Mouse (Mus musculus) heart, postnatal 10 days (tissue): ENCODE measurements around the gene 1520401A03Rik. TPM values are rescaled to one million over a fixed set of nuclear protein-coding genes. Genes with fewer than 3 reads are reported as not detected.

Experiments used
- DNase-seq, 2 experiments: peaks; one replicate each; pipeline ENCODE4 v3.0.0; 2021
- intact Hi-C: fragments of 180-260 bp; cut with DNase I; formaldehyde crosslinking; loops from one replicate; pipeline ENCODE4 v1.15.1; 2025
- total RNA-seq, 2 experiments: library from RNA; stranded (reverse); gene quantifications; 2 replicates each; pipeline ENCODE4 v1.2.3; 2021

The 1520401A03Rik gene
- total RNA-seq, 2 experiments from 2014 or later: not detected

GRCm38 (mm10) chr17:23674271-23674952 is 48.2 kb downstream of the 1520401A03Rik start:
- peak; percentile 69 to 70 for DNase-seq
- intact Hi-C loops: no loop called here

GRCm38 (mm10) chr17:23673424-23674073 is 49.0 kb downstream of the 1520401A03Rik start, which contains the start of the genes Hcfc1r1 and Thoc6:
Gene Hcfc1r1, plus strand, starts transcription at chr17:23673596.
Gene Thoc6, minus strand, starts transcription at chr17:23673882.
- peak; percentile 94 to 95 for DNase-seq
- intact Hi-C loops: no loop called here

GRCm38 (mm10) chr17:23672761-23673160 is 49.8 kb downstream of the 1520401A03Rik start:
- no peak for DNase-seq
- intact Hi-C loops: no loop called here

GRCm38 (mm10) chr17:23671519-23671918 is 51.1 kb downstream of the 1520401A03Rik start:
- DNase-seq: no peak
- intact Hi-C loops: no loop called here

GRCm38 (mm10) chr17:23670516-23671074 is 52.0 kb downstream of the 1520401A03Rik start:
- intact Hi-C loops: no loop called here
- no peak for DNase-seq

- DNase-seq: no peak
- intact Hi-C loops: no loop called here
These were observed 57.1 kb downstream of the 1520401A03Rik start for GRCm38 (mm10) chr17:23665511-23665910.

GRCm38 (mm10) chr17:23664556-23665021 is 58.0 kb downstream of the 1520401A03Rik start:
- intact Hi-C loops: loop anchor here (5.0 kb wide), 1 partner anchor 43 kb away; no protein-coding TSS in a partner anchor
- peak in 1 of 2 experiments; percentile 48 for DNase-seq

- intact Hi-C loops: loop anchor here (5.0 kb wide), 1 partner anchor 46 kb away; no protein-coding TSS in a partner anchor
- DNase-seq: peak in 1 of 2 experiments; percentile 33
These were observed 61.1 kb downstream of the 1520401A03Rik start for GRCm38 (mm10) chr17:23661526-23661925.

- no peak for DNase-seq
- intact Hi-C loops: loop anchor here (5.0 kb wide), 1 partner anchor 46 kb away; no protein-coding TSS in a partner anchor
These were observed 61.7 kb downstream of the 1520401A03Rik start for GRCm38 (mm10) chr17:23660876-23661200.

- DNase-seq: peak in 1 of 2 experiments; percentile 38
- intact Hi-C loops: loop anchor here (5.0 kb wide), 1 partner anchor 47 kb away; no protein-coding TSS in a partner anchor
These were observed 62.3 kb downstream of the 1520401A03Rik start, which contains the start of gene Bicdl2 for GRCm38 (mm10) chr17:23660117-23660875. Gene Bicdl2, plus strand, starts transcription at chr17:23660506.

- intact Hi-C loops: no loop called here
These were observed 64.1 kb downstream of the 1520401A03Rik start for GRCm38 (mm10) chr17:23658450-23658849.

More at GRCm38 (mm10) chr17:23658450-23658849, 64.1 kb downstream of the 1520401A03Rik start:
- no peak for DNase-seq

Other genes with a start within 250 kb of the 1520401A03Rik start
- not detected for gene Vmn2r117, start 243.1 kb downstream of the 1520401A03Rik start, total RNA-seq
- 1 to 10 TPM; 5.4 to 7.1 TPM for gene Zfp213, start 158.5 kb downstream of the 1520401A03Rik start, total RNA-seq
- 10 to 100 TPM in 1 of 2 experiments, 1 to 10 TPM in 1; 8.5 to 10.0 TPM for gene Zfp13, start 123.3 kb downstream of the 1520401A03Rik start, total RNA-seq
- not detected for gene Zscan10, start 121.9 kb downstream of the 1520401A03Rik start, total RNA-seq
- under 1 TPM; 0.55 to 0.69 TPM for gene Mmp25, start 77.5 kb downstream of the 1520401A03Rik start, total RNA-seq
- not detected for gene Bicdl2, start 62.3 kb downstream of the 1520401A03Rik start, total RNA-seq
- gene Hcfc1r1, start 49.2 kb downstream of the 1520401A03Rik start, total RNA-seq: 100 to 1,000 TPM; 218 to 220 TPM
- 10 to 100 TPM; 21.0 to 21.1 TPM for gene Thoc6, start 48.9 kb downstream of the 1520401A03Rik start, total RNA-seq
- gene Tnfrsf12a, start 45.3 kb downstream of the 1520401A03Rik start, total RNA-seq: 100 to 1,000 TPM; 138 to 142 TPM
- not detected for gene Cldn6, start 43.5 kb downstream of the 1520401A03Rik start, total RNA-seq
- gene Cldn9, start 38.8 kb downstream of the 1520401A03Rik start, total RNA-seq: not detected
- 1 to 10 TPM; 7.7 to 9.3 TPM for gene Pkmyt1, start 3.6 kb upstream of the 1520401A03Rik start, total RNA-seq
- 10 to 100 TPM; 17.5 to 22.0 TPM for gene Paqr4, start 18.1 kb upstream of the 1520401A03Rik start, total RNA-seq
- not detected for gene Kremen2, start 23.1 kb upstream of the 1520401A03Rik start, total RNA-seq
- 10 to 100 TPM; 31.2 to 32.1 TPM for gene Flywch1, start 48.8 kb upstream of the 1520401A03Rik start, total RNA-seq
- gene Flywch2, start 63.3 kb upstream of the 1520401A03Rik start, total RNA-seq: 1 to 10 TPM; 2.3 to 2.4 TPM
- gene Srrm2, start 67.7 kb upstream of the 1520401A03Rik start, total RNA-seq: 100 to 1,000 TPM; 230 to 231 TPM
- gene Elob, start 106.4 kb upstream of the 1520401A03Rik start, total RNA-seq: 100 to 1,000 TPM; 379 to 407 TPM
- gene Prss33, start 113.3 kb upstream of the 1520401A03Rik start, total RNA-seq: not detected
- not detected for gene Prss32, start 121.1 kb upstream of the 1520401A03Rik start, total RNA-seq
- not detected for gene Prss41, start 121.4 kb upstream of the 1520401A03Rik start, total RNA-seq
- gene Prss21, start 145.3 kb upstream of the 1520401A03Rik start, total RNA-seq: not detected
- gene Dcpp1, start 158.1 kb upstream of the 1520401A03Rik start, total RNA-seq: not detected
- gene Dcpp2, start 158.1 kb upstream of the 1520401A03Rik start, total RNA-seq: not detected
- not detected for gene Dcpp3, start 194.7 kb upstream of the 1520401A03Rik start, total RNA-seq
- not detected for gene Sbp, start 218.9 kb upstream of the 1520401A03Rik start, total RNA-seq
- gene Sbpl, start 232.5 kb upstream of the 1520401A03Rik start, total RNA-seq: not detected